Mouse (Mus musculus): ENCODE measurements around the gene Nol3.

The Nol3 gene

DNA sequence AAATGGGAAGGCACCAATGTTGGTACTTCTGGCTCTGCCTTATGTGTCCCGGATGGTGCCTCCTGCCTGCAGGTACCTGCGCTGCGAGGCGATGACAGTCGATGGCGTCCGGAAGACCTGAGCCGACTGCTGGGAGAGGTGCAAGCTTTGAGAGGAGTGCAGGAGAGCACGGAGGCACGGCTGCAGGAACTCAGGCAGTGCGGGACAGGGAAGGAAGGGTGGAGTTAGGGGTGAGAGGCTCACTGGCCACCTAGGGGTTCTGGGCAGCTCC lies 5.1 kb upstream of the Nol3 start:
- no peak for TF ChIP-seq GATA4 (IDR thresholded peaks at IDR 0.05; ENCODE audit: insufficient replicate concordance, low read length)

DNA sequence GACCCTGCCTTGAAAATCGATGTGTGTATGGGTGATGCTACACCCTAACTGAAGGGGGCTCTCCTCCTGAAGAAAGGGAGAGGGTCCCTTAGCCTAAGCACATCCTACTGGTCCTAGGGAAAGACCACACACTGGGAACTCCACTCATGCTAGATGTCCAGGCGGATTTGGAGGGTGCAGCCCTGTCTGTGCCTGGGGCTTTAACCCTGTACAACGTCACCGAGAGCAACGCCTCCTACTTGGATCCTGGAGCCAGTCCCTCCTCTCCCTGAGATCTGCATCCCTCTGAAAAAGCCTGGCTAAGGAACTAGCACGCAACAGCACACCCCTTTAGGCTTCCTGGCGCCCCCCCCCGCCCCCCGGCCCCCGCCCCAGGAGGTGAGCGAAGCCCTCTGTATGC lies 553 bp upstream of the Nol3 start:
- TF ChIP-seq GATA4 (IDR thresholded peaks at IDR 0.05; ENCODE audit: insufficient replicate concordance, low read length): no peak

DNA sequence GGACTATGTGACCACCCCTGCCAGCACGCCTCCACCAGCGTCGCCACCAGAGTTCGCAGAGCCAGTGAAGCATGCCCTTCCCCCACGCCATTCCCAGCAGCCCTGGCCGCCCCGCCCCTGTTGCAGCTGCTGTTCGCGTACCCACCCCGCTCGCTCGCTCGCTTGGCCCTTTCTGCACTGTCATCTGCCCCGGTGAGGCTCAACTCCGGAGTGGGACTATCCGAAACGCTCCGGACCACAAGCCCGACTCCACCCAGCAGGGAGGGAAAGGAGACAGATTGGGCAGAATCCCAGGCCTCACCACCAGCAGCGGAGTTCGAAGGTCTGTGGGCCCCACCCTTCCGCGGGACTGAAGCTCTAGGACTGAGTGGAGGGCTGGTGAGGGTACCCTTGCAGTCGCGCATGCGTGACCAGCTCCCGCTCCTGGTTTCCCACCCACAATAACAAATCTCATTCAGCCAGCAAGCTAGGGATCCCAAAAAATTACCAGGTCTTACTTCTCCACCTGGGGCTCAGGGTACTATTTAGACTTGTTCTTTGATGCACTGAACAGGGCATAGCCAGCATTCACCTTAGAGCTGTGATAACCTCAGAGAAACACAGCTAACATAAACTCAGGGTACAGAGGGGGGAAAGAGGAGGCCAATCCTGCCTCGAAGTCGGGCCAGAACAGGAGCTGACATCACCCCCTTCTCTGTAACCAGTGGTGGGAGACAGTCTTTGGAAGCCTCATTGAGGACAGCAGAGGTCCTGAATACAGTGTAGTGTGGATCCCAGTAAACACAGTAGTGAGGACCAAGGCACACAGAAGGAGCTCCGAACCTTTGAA lies 566 bp downstream of the Nol3 start:
- TF ChIP-seq GATA4 (IDR thresholded peaks at IDR 0.05; ENCODE audit: insufficient replicate concordance, low read length): no peak

DNA sequence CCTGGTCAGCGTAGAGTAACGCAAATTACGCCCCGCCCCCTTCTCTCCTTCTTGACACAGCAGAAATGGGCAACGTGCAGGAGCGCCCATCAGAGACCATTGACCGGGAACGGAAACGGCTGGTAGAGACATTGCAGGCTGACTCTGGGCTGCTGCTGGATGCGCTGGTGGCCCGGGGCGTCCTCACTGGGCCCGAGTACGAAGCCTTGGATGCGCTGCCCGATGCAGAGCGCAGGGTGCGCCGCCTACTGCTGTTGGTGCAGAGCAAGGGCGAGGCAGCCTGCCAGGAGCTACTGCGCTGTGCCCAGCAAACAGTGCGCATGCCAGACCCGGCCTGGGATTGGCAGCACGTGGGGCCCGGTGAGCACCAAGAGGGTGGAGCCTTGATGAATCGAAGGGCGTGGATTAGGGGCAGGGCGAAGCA lies 3.0 kb downstream of the Nol3 start:
- TF ChIP-seq GATA4 (IDR thresholded peaks at IDR 0.05; ENCODE audit: insufficient replicate concordance, low read length): no peak

DNA sequence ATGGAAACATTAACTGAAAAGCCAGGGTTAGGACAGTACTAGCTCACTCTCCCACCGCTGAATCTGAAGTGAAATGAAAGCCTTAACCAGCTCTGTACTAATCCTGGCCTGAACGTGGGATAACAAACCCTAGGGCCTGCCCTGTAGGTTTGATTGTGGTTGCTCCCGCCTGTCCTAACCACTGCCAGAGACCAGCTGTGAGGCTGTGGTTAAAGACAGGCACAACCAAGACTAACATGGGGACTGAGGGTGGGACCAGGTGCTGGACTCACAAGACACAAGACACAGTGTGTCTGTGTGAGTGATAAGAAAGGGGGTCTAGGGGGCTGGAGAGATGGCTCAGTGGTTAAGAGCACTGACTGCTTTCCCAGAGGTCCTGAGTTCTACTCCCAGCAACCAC lies 4.6 kb downstream of the Nol3 start:
- TF ChIP-seq GATA4 (IDR thresholded peaks at IDR 0.05; ENCODE audit: insufficient replicate concordance, low read length): no peak

DNA sequence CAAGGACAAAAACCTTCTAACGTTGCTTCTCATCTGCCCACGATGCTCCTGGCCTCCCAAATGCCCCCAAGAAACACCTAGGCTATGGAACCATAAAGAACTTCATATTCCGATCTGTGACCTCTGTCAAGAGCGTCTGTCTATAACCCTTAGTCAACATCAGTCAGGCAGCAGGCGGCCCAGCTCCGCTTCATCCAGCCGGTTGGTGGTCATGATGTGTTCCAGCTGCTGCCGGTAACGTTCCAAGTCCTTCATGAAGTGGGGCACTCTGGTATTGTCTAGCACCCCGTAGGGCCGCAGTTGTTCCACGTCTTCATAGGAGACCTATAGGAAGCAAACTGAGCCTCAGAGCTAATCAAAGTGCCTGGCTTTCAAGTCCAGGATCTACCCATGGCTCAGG lies 5.9 kb downstream of the Nol3 start:
- no peak for TF ChIP-seq GATA4 (IDR thresholded peaks at IDR 0.05; ENCODE audit: insufficient replicate concordance, low read length)

DNA sequence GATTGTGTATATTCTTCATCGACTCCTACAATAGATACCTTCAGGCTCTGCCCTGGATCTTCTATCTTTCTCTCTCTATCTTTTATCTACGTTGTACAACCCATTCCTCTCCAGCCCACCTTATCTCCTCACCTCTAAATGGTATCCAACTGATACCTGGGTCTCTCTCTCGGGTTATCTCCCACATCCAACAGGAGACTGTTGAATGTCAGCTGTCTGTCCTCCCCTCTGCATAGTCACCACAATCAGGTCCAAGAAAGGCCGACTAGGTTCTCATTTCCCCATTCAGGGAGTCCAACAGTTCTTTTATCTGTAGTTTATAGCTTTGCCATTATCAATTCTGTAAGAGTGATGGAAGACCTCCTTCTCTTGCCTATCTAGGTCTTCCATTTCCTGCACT lies 6.3 kb downstream of the Nol3 start:
- TF ChIP-seq GATA4 (IDR thresholded peaks at IDR 0.05; ENCODE audit: insufficient replicate concordance, low read length): no peak

DNA sequence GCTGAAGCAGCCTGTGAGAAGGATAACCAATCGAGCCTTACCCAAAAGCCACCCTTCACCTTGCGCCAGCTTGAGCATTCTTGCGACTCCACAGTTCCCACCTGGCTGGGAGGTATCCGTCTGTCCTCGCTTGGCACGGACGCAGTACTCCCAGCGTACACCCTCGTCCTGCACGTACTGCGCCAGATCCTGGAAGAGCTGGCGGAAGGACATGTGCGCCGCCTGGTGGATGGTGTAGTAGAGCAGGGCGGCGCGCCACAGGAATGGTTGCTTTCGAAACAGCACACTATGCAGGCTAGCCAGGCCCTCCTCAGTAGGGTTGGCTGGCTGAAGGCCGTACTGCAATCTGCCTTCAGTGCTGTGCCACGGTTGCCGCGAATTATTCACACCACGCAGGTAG lies 7.1 kb downstream of the Nol3 start:
- TF ChIP-seq GATA4 (IDR thresholded peaks at IDR 0.05; ENCODE audit: insufficient replicate concordance, low read length): no peak

DNA sequence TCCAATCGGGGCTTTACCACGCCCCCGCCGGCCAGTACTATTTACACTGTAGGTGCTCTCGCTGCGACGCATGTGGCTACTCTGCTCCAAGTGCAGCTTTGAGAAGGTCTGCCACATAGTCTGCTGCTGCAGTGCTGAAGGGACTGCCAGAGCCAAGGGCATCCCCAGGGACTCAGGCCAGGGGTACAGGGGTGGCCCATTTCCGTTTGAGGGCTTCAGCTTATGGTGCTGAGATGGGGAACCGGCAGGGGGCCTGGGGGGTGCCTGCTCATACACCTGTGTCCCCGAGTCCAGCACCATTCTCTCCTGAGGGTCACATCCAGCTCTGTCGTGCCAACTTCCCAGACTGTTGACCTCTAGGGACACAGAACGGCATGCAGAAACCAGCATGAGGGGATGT lies 9.6 kb downstream of the Nol3 start:
- TF ChIP-seq GATA4 (IDR thresholded peaks at IDR 0.05; ENCODE audit: insufficient replicate concordance, low read length): no peak

DNA sequence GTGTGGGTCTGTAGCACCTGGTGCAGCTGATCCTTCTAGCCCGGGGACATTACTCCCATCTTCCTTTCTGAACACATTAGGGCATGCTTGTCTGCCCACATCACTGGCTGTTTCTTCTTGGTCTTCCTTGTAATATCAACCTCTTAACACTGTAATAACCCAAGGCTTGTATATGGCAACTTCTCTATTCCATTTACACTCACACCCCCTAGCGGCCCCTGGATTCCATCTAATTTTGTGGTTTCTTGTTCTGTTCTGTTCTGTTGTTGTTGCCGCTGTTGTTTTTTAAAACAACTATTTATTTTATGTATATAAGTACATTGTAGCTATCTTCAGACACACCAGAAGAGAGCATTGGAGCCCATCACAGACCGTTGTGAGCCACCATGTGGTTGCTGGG lies 11.0 kb downstream of the Nol3 start:
- TF ChIP-seq GATA4 (IDR thresholded peaks at IDR 0.05; ENCODE audit: insufficient replicate concordance, low read length): no peak

DNA sequence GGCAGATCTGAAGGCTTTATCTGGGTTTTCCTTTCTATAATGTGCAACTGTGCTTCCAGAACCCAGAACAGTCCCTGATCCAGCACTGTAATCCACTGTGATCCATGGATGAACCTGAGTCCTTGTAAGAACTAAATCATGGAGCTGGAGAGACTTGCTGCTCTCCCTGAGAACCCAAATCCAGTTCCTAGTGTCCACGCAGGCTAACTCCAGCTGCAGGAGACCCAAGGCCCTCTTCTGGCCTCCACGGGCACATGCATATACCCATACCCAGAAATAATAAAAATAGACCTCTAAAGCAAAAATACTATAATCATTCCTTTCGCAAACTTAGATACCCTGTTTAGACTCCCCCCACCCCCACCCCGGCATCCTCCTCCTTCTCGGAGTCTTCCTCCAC lies 12.3 kb downstream of the Nol3 start:
- no peak for TF ChIP-seq GATA4 (IDR thresholded peaks at IDR 0.05; ENCODE audit: insufficient replicate concordance, low read length)

DNA sequence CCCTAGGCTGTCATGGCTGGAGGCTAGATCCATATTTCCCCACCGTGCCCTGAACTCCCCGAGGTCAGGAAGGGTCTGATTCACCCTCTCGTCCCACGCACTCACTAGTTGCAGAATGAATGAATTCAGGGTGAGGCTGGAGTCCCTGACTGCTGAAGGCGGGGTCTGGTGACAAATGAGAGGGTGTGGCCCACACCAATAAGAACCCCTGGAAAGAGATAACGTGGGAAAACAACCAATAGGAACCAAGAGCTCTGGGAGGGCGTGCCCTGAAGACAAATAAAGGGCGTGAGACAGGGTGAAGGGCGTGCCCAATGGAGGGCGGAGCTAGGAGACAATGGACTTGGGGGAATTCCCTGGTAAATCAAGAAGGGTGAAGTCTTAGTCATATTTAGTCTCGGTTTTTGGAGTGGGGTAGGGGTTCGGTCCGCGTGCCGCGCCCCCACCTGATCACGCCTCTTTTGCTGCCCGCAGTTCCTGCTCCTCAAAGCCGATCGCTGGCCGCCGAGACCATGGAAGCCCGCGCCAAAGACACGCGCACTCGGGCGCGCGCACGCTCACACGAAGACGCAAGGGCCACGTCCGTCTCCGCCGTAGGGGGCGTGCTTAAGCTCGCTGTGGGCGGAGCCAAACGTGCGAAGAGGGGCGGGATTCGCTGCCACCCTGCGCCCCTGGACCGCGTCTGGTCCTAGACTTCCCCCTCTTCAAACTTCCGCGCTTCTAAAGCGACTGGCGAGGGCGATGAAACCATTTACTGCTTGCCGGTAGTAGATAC lies 13.2 kb downstream of the Nol3 start:
- no peak; the same call in 1 of the 2 replicates for TF ChIP-seq GATA4 (IDR thresholded peaks at IDR 0.05; ENCODE audit: insufficient replicate concordance, low read length)

DNA sequence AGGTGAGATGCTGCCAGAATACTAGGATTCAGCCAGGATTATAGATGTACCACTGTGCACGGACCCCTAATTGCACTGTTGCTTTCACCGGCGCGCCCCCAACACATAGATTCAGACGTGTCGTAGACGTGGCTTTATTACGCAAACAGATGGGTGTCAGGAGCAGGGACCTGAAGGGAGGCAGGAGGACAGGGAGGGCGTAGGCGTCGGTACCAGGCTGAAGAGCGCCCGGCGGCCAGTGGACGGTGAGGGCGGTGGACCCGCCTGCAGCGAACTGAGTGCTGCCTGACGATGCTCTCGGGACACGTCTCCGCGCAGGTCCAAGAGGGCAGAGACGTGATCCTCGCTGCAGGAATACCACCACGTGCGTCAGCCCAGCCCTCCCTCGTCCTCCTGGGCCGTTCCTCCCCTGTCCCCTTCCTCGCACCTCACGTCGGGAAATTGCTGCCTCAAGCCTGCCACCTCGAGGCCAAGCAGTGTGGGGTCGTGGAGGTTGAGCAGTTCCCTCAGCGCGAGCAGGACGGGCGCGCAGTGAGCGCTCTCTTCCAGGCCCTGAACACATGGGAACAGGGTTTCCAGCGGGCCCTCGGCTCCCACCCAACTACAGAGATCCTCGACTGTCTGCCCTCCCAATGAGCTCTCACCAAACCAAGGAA lies 14.0 kb downstream of the Nol3 start, which contains the start of gene 4931428F04Rik:
Gene 4931428F04Rik, minus strand, starts transcription at position 60 of the 656 bp plus-strand sequence.
- TF ChIP-seq GATA4 (IDR thresholded peaks at IDR 0.05; ENCODE audit: insufficient replicate concordance, low read length): no peak

DNA sequence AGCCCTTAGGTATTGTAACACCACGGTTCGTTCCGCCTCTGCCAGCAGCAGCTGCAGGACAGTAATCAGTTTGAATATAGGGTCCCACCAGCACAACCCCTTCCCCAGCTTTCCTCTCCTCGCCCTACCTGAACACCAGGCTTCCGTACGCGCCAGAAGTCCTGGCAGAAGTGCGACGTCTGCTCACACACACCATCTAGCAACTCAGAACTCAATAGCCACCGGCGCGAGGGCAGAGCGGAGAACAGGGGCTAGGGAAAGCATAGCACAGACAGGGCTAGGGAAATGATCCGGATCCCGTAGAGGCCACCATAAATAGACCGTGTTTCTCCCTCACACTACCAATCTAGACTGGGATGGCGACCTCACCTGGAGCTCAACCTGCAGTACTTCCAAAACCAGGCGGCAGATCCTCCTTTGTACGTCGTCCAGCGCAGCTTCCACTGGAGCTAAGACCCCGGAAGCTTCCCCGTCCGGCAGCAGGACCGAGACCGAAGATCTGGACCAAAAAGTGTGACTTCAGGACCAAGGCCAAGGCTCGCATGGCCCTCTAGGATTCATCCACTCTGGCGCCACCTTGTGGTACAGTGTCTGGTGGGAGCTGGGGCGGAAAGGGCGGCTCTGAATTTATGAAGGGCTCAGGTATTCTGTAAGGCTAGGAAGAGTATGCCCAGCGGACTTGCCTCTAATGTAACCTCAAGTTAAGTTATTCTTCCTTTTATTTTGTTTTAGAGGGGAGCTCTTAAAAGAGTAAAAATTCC lies 14.8 kb downstream of the Nol3 start:
- no peak for TF ChIP-seq GATA4 (IDR thresholded peaks at IDR 0.05; ENCODE audit: insufficient replicate concordance, low read length)

DNA sequence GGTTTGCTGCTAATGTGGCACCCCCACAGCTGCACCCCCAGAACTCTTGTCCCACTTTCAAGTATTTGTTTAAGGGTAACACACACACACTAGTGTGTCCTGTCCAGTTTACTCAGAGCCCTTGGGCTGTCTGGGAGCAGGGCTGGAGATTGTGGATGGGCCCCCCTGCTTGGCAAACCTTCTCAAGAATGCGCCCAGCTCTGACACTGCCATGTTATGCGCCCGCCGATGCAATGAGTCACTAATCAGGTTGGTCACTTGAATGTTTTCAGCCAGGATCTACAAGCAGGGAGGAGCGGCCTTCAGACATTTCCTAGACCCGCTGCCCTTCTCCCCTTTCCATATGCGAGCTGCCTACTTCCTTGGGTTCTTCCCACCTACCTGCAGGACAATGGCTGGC lies 16.5 kb downstream of the Nol3 start:
- no peak for TF ChIP-seq GATA4 (IDR thresholded peaks at IDR 0.05; ENCODE audit: insufficient replicate concordance, low read length)
